Mouse (Mus musculus) liver, embryonic 14.5 days (tissue): Measurements from ENCODE around the gene Hist1h2ak.
A peak's percentile ranks its signal among the peaks of the same experiment; 100 is the strongest.

Experiments
- CTCF ChIP-seq: IDR thresholded peaks from 2 replicates; pipeline ENCODE4 v1.5.1; 2016; ENCODE audit warnings: antibody characterized with exemption, low read depth, control low read depth
- EP300 ChIP-seq: IDR thresholded peaks from 2 replicates; pipeline ENCODE4 v1.6.1; 2016; ENCODE audit warnings: antibody characterized with exemption, low read depth

DNA sequence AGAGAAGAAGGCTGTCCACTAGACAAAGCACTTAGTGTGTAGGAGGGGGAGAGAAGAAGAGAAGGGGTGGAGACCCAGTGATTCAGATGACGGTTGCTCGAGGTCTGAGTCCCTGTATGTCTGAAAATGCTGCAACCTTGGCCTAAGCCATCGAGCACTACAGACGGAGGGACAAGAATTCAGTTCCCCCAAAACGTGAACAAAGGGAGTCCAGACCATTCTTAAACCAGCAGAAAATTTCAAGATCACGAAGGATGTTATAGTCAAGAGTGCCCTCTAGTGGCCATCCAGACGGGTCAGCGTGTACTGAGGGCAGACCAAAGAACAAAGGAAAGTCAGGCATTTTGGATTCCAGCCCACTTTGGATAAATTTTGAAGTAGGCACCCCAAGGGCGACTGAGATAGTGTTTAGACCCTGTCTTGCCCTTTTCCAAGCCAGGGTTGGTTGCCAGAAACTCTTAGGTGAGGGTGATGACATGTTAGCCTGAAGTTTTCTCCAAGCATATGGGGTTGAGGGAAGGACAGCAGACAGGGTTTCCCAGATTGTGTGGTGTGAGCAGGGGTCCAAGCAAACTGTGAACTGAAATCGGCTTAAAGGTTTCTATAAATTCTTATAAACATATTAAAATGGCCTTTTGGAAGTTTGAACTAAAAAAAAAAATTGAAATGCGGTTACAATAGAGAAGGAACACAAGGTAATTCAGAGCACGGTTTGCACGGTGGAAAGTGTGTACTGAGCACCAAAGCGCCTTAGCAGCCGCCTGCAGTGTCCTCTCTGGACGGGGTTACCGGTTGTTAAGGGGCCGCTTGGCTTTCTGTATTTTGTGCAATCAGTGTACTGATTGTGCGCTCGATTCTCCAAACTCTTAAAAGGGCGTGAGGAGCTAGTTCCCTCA is 19.4 kb downstream of the Hist1h2ak start:
- TF ChIP-seq EP300 (0 out of 2 replicates have a peak, but pooled peaks have one; percentile 38), CTCF (peak; percentile 93)
